Mouse (Mus musculus): ENCODE measurements around the gene Hoxa7.

- TF ChIP-seq POLR2AphosphoS5 (IDR thresholded peaks at IDR 0.05; ENCODE audit: borderline replicate concordance, low read depth, low read length) (no peak), MEF2A (IDR thresholded peaks at IDR 0.05; ENCODE audit: extremely low read depth, insufficient replicate concordance, low read depth, low read length, poor library complexity, severe bottlenecking) (no peak), MYC (IDR thresholded peaks at IDR 0.05; ENCODE audit: low read depth, low read length) (no peak), ELF1 (IDR thresholded peaks at IDR 0.05; ENCODE audit: low read depth, low read length) (no peak), ZNF384 (IDR thresholded peaks at IDR 0.05; ENCODE audit: low read depth, low read length) (no peak), CTCF (IDR thresholded peaks at IDR 0.05 in 2 of 3, conservative IDR thresholded peaks at IDR 0.05 in 1 of 3; ENCODE audit: control insufficient read depth in 1 of 3, insufficient read depth in 1 of 3, low read depth in 2 of 3, low read length in 3 of 3, poor library complexity in 1 of 3, severe bottlenecking in 1 of 3) (no peak), EP300 (IDR thresholded peaks at IDR 0.05; ENCODE audit: low read depth in 1 of 2, low read length in 2 of 2) (no peak), SIN3A (IDR thresholded peaks at IDR 0.05; ENCODE audit: low read length) (no peak), SMC3 (IDR thresholded peaks at IDR 0.05; ENCODE audit: low read depth, low read length) (no peak), NRF1 (IDR thresholded peaks at IDR 0.05; ENCODE audit: insufficient read depth, low read depth, low read length, poor library complexity, severe bottlenecking) (no peak), UBTF (IDR thresholded peaks at IDR 0.05; ENCODE audit: borderline replicate concordance, insufficient read depth, low read depth, low read length) (no peak), TAL1 (IDR thresholded peaks at IDR 0.05; ENCODE audit: low read length) (no peak), MAZ (IDR thresholded peaks at IDR 0.05; ENCODE audit: low read depth, low read length) (no peak), TBP (IDR thresholded peaks at IDR 0.05; ENCODE audit: low read depth, low read length) (no peak)
Observed at GRCm38 (mm10) chr6:52202362-52203120, 19.1 kb downstream of the Hoxa7 start.
